22 mouse cellular contexts compared by ENCODE assay signal in the genomic region with DNA sequence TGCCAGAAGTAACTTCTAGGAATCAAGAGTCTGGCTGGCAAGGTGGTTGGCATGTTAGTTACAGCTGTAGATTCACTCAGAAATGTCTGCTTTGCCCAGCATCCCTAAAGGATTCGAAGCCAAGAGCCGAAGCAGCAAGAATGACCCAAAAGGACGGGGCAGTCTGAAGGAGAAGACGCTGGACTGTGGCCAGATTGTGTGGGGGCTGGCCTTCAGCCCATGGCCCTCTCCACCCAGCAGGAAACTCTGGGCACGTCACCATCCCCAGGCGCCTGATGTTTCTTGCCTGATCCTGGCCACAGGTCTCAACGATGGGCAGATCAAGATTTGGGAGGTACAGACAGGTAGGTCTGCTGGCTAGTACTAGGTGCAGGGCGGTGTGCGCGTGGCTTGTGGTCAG. TPM values are rescaled to one million over a fixed set of nuclear protein-coding genes. Genes with fewer than 3 reads are reported as not detected.
DNase-seq lines count a peak whose midpoint lies in the region; ATAC-seq and TF ChIP-seq lines count a peak whose summit lies in the region.
"Had no signal": no experiment of that assay in that cellular context is flagged by ENCODE, and none has a peak within 500 bp of the region (broad histone marks: within the 10 kb centered on the region; RNA-seq: fewer than 3 reads in every experiment).

No protein-coding gene starts in this region.

- no peaks in the 10 kb centered on the region for H3K27me3 ChIP-seq in lung, postnatal 0 days (replicated peaks; ENCODE audit: insufficient read depth, low read length)
- H3K27me3 ChIP-seq: CH12.LX; embryonic facial prominence, embryonic 15.5 days; heart, embryonic 13.5 days; hindbrain, embryonic 15.5 days; intestine, embryonic 15.5 days had no signal

- no peak for TF ChIP-seq EP300 in lung, postnatal 0 days (IDR thresholded peaks at IDR 0.05)

- 57% methylated on average over 10 of the region's 10 CpGs for WGBS in lung, postnatal 0 days

- H3K9ac ChIP-seq in lung, postnatal 0 days (replicated peaks; ENCODE audit: low read depth), result no peak overlapping the region
- H3K9ac ChIP-seq: embryonic facial prominence, embryonic 15.5 days; heart, embryonic 13.5 days; hindbrain, embryonic 15.5 days; intestine, embryonic 15.5 days; liver, postnatal 0 days had no signal

- H3K27ac ChIP-seq in lung, postnatal 0 days (ENCODE audit: low read length), result no peak overlapping the region
- H3K27ac ChIP-seq: embryonic facial prominence, embryonic 15.5 days; forebrain, embryonic 10.5 days; heart, embryonic 13.5 days; hindbrain, embryonic 15.5 days; intestine, embryonic 15.5 days; limb, embryonic 10.5 days had no signal

- no peak for ATAC-seq in lung, postnatal 0 days
- ATAC-seq: intestine, embryonic 15.5 days; liver, postnatal 0 days had no signal

- no peak overlapping the region for H3K4me2 ChIP-seq in lung, postnatal 0 days (replicated peaks; ENCODE audit: low read depth, low read length)
- H3K4me2 ChIP-seq: embryonic facial prominence, embryonic 15.5 days; heart, embryonic 13.5 days; hindbrain, embryonic 15.5 days; intestine, embryonic 15.5 days; midbrain, embryonic 11.5 days had no signal

- H3K36me3 ChIP-seq in lung, postnatal 0 days (ENCODE audit: insufficient read depth, low read length), result peaks cover 16% of the 10 kb centered on the region

- H3K4me3 ChIP-seq in lung, postnatal 0 days (ENCODE audit: low read depth, low read length), result no peak overlapping the region
- H3K4me3 ChIP-seq: embryonic facial prominence, embryonic 15.5 days; forebrain, embryonic 10.5 days; heart, embryonic 13.5 days; hindbrain, embryonic 15.5 days; intestine, embryonic 15.5 days; limb, embryonic 10.5 days had no signal

- intact Hi-C loops in left cerebral cortex, postnatal 14 days (cut with DNase I), result no loop called here

- TF ChIP-seq CTCF in lung, postnatal 0 days (IDR thresholded peaks at IDR 0.05), result no peak

- no peaks in the 10 kb centered on the region for H3K4me1 ChIP-seq in lung, postnatal 0 days (ENCODE audit: insufficient read depth, low read depth, low read length)
- H3K4me1 ChIP-seq: embryonic facial prominence, embryonic 15.5 days; hindbrain, embryonic 15.5 days had no signal

- peak; percentile 35 to 51 for DNase-seq in cerebellum, postnatal 10 days
- no peak for DNase-seq in cerebellum, adult 11 months
- peak; percentile 46 for DNase-seq in lung, postnatal 10 days
- DNase-seq in lung, postnatal 0 days (ENCODE audit: low spot score), result no peak
- peak; percentile 39 for DNase-seq in adrenal gland, postnatal 25 days
- peak; percentile 67 for DNase-seq in kidney, postnatal 10 days
- DNase-seq in left cerebral cortex, postnatal 14 days (ENCODE audit: low spot score in 2 of 2), result no peak
- DNase-seq: cerebellum, adult 18-20 months; cerebellum, postnatal 36 days; liver, postnatal 0 days; thymus, adult 18-20 months; thymus, postnatal 4 days had no signal

- no peaks in the 10 kb centered on the region for H3K9me3 ChIP-seq in lung, postnatal 0 days (ENCODE audit: low read length)
- H3K9me3 ChIP-seq: embryonic facial prominence, embryonic 15.5 days; forebrain, embryonic 10.5 days; heart, embryonic 13.5 days; hindbrain, embryonic 15.5 days; intestine, embryonic 15.5 days; limb, embryonic 10.5 days had no signal

RNA-seq across cellular contexts. Expression of gene Wsb2, which starts 13.5 kb away (rescaled TPM):
- 63.7 and 72.0 TPM in 2 replicates for polyA plus RNA-seq in lung, postnatal 0 days (2015; fragmentation: Nextera tagmentation; extraction: Ambion mirVana)
- total RNA-seq in adrenal gland, postnatal 25 days (2021), result 124 and 135 TPM in 2 replicates
- total RNA-seq in left cerebral cortex, postnatal 14 days (2021), result 100 to 1,000 TPM; 387 to 415 TPM

RNA-seq across cellular contexts. Expression of gene Rfc5, which starts 18.3 kb away (rescaled TPM):
- polyA plus RNA-seq in lung, postnatal 0 days (2015; fragmentation: Nextera tagmentation; extraction: Ambion mirVana), result 17.4 and 18.2 TPM in 2 replicates
- total RNA-seq in adrenal gland, postnatal 25 days (2021), result 16.9 and 17.8 TPM in 2 replicates
- 10 to 100 TPM; 20.2 to 25.5 TPM for total RNA-seq in left cerebral cortex, postnatal 14 days (2021)

RNA-seq across cellular contexts. Expression of gene Ksr2, which starts 43.2 kb away (rescaled TPM):
- polyA plus RNA-seq in lung, postnatal 0 days (2015; fragmentation: Nextera tagmentation; extraction: Ambion mirVana), result 0.04 and 0.08 TPM in 2 replicates
- total RNA-seq in adrenal gland, postnatal 25 days (2021), result 4.7 and 6.2 TPM in 2 replicates
- 10 to 100 TPM; 36.5 to 39.7 TPM for total RNA-seq in left cerebral cortex, postnatal 14 days (2021)
- total RNA-seq: MEL; monocyte, adult 5-6 weeks had no signal
- polyA plus RNA-seq: limb, embryonic 10.5 days had no signal

RNA-seq across cellular contexts. Expression of gene Vsig10, which starts 51.7 kb away (rescaled TPM):
- polyA plus RNA-seq in lung, postnatal 0 days (2015; fragmentation: Nextera tagmentation; extraction: Ambion mirVana), result 19.7 and 23.7 TPM in 2 replicates
- 18.2 and 34.2 TPM in 2 replicates for total RNA-seq in adrenal gland, postnatal 25 days (2021)
- 1 to 10 TPM; 2.9 to 3.0 TPM for total RNA-seq in left cerebral cortex, postnatal 14 days (2021)

Comparison
In these comparisons a context has a peak if more than half of its experiments do, and no peak if none do; other contexts are left out.
1. DNase-seq: peak in cerebellum, postnatal 10 days (2 of 2), lung, postnatal 10 days (single experiment), adrenal gland, postnatal 25 days (single experiment) and kidney, postnatal 10 days (single experiment); none in cerebellum, adult 11 months (single experiment), lung, postnatal 0 days (single experiment) and left cerebral cortex, postnatal 14 days (0 of 2).